Mouse (Mus musculus): ENCODE measurements around the gene Gjc1.

The Gjc1 gene

GRCm38 (mm10) chr11:102771916-102772714 lies 47.4 kb downstream of the Gjc1 start:
- DNase-seq (ENCODE audit: low spot score in 2 of 2), result no peak

- DNase-seq (ENCODE audit: low spot score in 2 of 2), result no peak
These were observed 48.7 kb downstream of the Gjc1 start for GRCm38 (mm10) chr11:102770662-102771435.

GRCm38 (mm10) chr11:102769993-102770661 lies 49.4 kb downstream of the Gjc1 start:
- no peak for DNase-seq (ENCODE audit: low spot score in 2 of 2)

GRCm38 (mm10) chr11:102769141-102769540 lies 50.4 kb downstream of the Gjc1 start:
- no peak for DNase-seq (ENCODE audit: low spot score in 2 of 2)

- no peak for DNase-seq (ENCODE audit: low spot score in 2 of 2)
These were observed 52.3 kb downstream of the Gjc1 start for GRCm38 (mm10) chr11:102767055-102767670.

GRCm38 (mm10) chr11:102765416-102765815 lies 54.1 kb downstream of the Gjc1 start:
- DNase-seq (ENCODE audit: low spot score in 2 of 2), result no peak

GRCm38 (mm10) chr11:102763009-102763767 lies 56.3 kb downstream of the Gjc1 start:
- DNase-seq (ENCODE audit: low spot score in 2 of 2), result no peak

- no peak for DNase-seq (ENCODE audit: low spot score in 2 of 2)
These were observed 57.3 kb downstream of the Gjc1 start for GRCm38 (mm10) chr11:102762248-102762647.

- no peak for DNase-seq (ENCODE audit: low spot score in 2 of 2)
These were observed 57.9 kb downstream of the Gjc1 start, which contains the start of gene Adam11 for GRCm38 (mm10) chr11:102761309-102762210. Gene Adam11 (plus strand): TSS chr11:102761439.

- DNase-seq (ENCODE audit: low spot score in 2 of 2), result no peak
These were observed 58.6 kb downstream of the Gjc1 start for GRCm38 (mm10) chr11:102760805-102761308.

- no peak for DNase-seq (ENCODE audit: low spot score in 2 of 2)
These were observed 60.5 kb downstream of the Gjc1 start for GRCm38 (mm10) chr11:102758977-102759376.

- no peak for DNase-seq (ENCODE audit: low spot score in 2 of 2)
These were observed 64.1 kb downstream of the Gjc1 start for GRCm38 (mm10) chr11:102755391-102755790.

- DNase-seq (ENCODE audit: low spot score in 2 of 2), result no peak
These were observed 65.1 kb downstream of the Gjc1 start for GRCm38 (mm10) chr11:102754416-102754815.

- no peak for DNase-seq (ENCODE audit: low spot score in 2 of 2)
These were observed 65.7 kb downstream of the Gjc1 start for GRCm38 (mm10) chr11:102753591-102754324.

GRCm38 (mm10) chr11:102752896-102753590 lies 66.5 kb downstream of the Gjc1 start:
- DNase-seq (ENCODE audit: low spot score in 2 of 2), result peak in 1 of 2 experiments; percentile 50

GRCm38 (mm10) chr11:102749712-102750111 lies 69.8 kb downstream of the Gjc1 start:
- no peak for DNase-seq (ENCODE audit: low spot score in 2 of 2)
